9 mouse cellular contexts compared by ENCODE assay signal in the genomic region with DNA sequence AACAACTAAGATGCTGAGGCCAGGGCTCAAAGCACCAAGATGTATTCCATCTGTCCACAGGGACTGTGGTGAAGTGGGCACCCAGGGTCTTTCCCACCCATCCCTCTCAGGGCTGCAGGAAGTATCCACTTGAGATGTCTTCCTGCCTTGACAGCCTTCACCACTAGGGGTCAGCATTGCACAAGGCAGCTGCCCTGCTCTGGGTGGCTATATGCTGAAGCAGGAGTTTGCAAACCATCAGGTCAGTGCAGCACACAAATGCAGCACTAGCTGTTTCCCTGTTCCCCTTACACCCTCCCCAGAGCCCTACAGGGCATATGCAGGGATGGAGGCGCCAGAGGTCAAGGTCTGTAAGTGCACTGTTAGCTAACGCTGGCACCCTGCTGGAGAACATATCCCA.
DNase-seq lines count a peak whose midpoint lies in the region; ATAC-seq lines count a peak whose summit lies in the region.
"Had no signal": no experiment of that assay in that cellular context is flagged by ENCODE, and none has a peak within 500 bp of the region (broad histone marks: within the 10 kb centered on the region; RNA-seq: fewer than 3 reads in every experiment).

No protein-coding gene starts in this region.

- H3K4me3 ChIP-seq in forebrain, embryonic 14.5 days (ENCODE audit: low read depth, low read length): no peak overlapping the region
- H3K4me3 ChIP-seq in liver, embryonic 16.5 days (ENCODE audit: low read depth, low read length): no peak overlapping the region
- H3K4me3 ChIP-seq in neural tube, embryonic 14.5 days (ENCODE audit: low read depth, low read length): no peak overlapping the region
- H3K4me3 ChIP-seq: heart, embryonic 13.5 days had no signal

- intact Hi-C loops in heart, postnatal 14 days (cut with DNase I): loop anchor here (1.0 to 5.0 kb wide), 6 partner anchors 34 to 867 kb away; partner anchors contain the start of gene Kazn

- no peaks in the 10 kb centered on the region for H3K9me3 ChIP-seq in forebrain, embryonic 14.5 days (replicated peaks; ENCODE audit: control insufficient read depth, low read length)
- H3K9me3 ChIP-seq in liver, embryonic 16.5 days (replicated peaks; ENCODE audit: control insufficient read depth, low read length): no peaks in the 10 kb centered on the region
- no peaks in the 10 kb centered on the region for H3K9me3 ChIP-seq in neural tube, embryonic 14.5 days (ENCODE audit: control insufficient read depth, low read length)
- H3K9me3 ChIP-seq: heart, embryonic 13.5 days had no signal

- H3K27me3 ChIP-seq in forebrain, embryonic 14.5 days (replicated peaks; ENCODE audit: control insufficient read depth, insufficient read depth, low read length): no peaks in the 10 kb centered on the region
- no peaks in the 10 kb centered on the region for H3K27me3 ChIP-seq in liver, embryonic 16.5 days (ENCODE audit: control insufficient read depth, insufficient read depth, low read depth, low read length)
- no peaks in the 10 kb centered on the region for H3K27me3 ChIP-seq in neural tube, embryonic 14.5 days (ENCODE audit: control insufficient read depth, insufficient read depth, low read length)
- H3K27me3 ChIP-seq: heart, embryonic 13.5 days had no signal

- 10% methylated on average over 2 of the region's 2 CpGs for WGBS in forebrain, embryonic 14.5 days
- 31% methylated on average over 2 of the region's 2 CpGs for WGBS in large intestine, adult 2 months
- 21% methylated on average over 2 of the region's 2 CpGs for WGBS in liver, embryonic 16.5 days (ENCODE audit: insufficient replicate concordance)
- WGBS in neural tube, embryonic 14.5 days: 0% methylated on average over 2 of the region's 2 CpGs

- no peak overlapping the region for H3K9ac ChIP-seq in forebrain, embryonic 14.5 days (ENCODE audit: low read length)
- H3K9ac ChIP-seq in liver, embryonic 16.5 days (ENCODE audit: low read depth, low read length): no peak overlapping the region
- H3K9ac ChIP-seq in neural tube, embryonic 14.5 days (replicated peaks; ENCODE audit: low read depth, low read length): no peak overlapping the region

- H3K4me1 ChIP-seq in forebrain, embryonic 14.5 days (ENCODE audit: control insufficient read depth, insufficient read depth, low read length): no peaks in the 10 kb centered on the region
- no peaks in the 10 kb centered on the region for H3K4me1 ChIP-seq in liver, embryonic 16.5 days (ENCODE audit: control insufficient read depth, low read depth, low read length)
- no peaks in the 10 kb centered on the region for H3K4me1 ChIP-seq in neural tube, embryonic 14.5 days (ENCODE audit: control insufficient read depth, insufficient read depth, low read length)

- H3K36me3 ChIP-seq in forebrain, embryonic 14.5 days (ENCODE audit: control insufficient read depth, insufficient read depth, low read length): peaks cover 19% of the 10 kb centered on the region
- no peaks in the 10 kb centered on the region for H3K36me3 ChIP-seq in liver, embryonic 16.5 days (ENCODE audit: control insufficient read depth, insufficient read depth)
- no peaks in the 10 kb centered on the region for H3K36me3 ChIP-seq in neural tube, embryonic 14.5 days (ENCODE audit: control insufficient read depth, insufficient read depth, low read length)

- H3K27ac ChIP-seq in forebrain, embryonic 14.5 days (ENCODE audit: low read depth, low read length): no peak overlapping the region
- H3K27ac ChIP-seq in liver, embryonic 16.5 days (ENCODE audit: low read length): no peak overlapping the region; the same call in 1 of the 2 replicates
- no peak overlapping the region for H3K27ac ChIP-seq in neural tube, embryonic 14.5 days (ENCODE audit: low read depth, low read length)
- H3K27ac ChIP-seq: heart, embryonic 13.5 days had no signal

- peak; percentile 92 for DNase-seq in ES-CJ7 (ENCODE audit: low read depth, low spot score)
- DNase-seq in cerebellum, adult 11 months: peak; percentile 82
- DNase-seq in forebrain, embryonic 14.5 days (ENCODE audit: low spot score): peak; percentile 91
- DNase-seq in heart, postnatal 14 days: peak; percentile 89 to 95
- peak; percentile 57 for DNase-seq in large intestine, adult 2 months (ENCODE audit: low read depth, low spot score)
- peak; percentile 51 for DNase-seq in telencephalon, adult 2 months (ENCODE audit: low read depth, low spot score)

- no peak overlapping the region for H3K4me2 ChIP-seq in forebrain, embryonic 14.5 days (ENCODE audit: low read length)
- no peak overlapping the region for H3K4me2 ChIP-seq in liver, embryonic 16.5 days (ENCODE audit: low read depth, low read length)
- no peak overlapping the region for H3K4me2 ChIP-seq in neural tube, embryonic 14.5 days (ENCODE audit: low read depth, low read length)
- H3K4me2 ChIP-seq: heart, embryonic 13.5 days had no signal

- ATAC-seq in forebrain, embryonic 14.5 days: peak; percentile 83
- peak; percentile 41 for ATAC-seq in liver, embryonic 16.5 days (ENCODE audit: low read depth)
- ATAC-seq in neural tube, embryonic 14.5 days (ENCODE audit: low read depth): peak; percentile 89
